Mouse (Mus musculus): ENCODE results near the gene Frem1. TPM values are rescaled to one million over a fixed set of nuclear protein-coding genes. Genes with fewer than 3 reads are reported as not detected.
A peak's percentile ranks its signal among the peaks of the same experiment; 100 is the strongest.

The Frem1 gene
- total and polyA plus RNA-seq, 3 experiments, result not detected

DNA sequence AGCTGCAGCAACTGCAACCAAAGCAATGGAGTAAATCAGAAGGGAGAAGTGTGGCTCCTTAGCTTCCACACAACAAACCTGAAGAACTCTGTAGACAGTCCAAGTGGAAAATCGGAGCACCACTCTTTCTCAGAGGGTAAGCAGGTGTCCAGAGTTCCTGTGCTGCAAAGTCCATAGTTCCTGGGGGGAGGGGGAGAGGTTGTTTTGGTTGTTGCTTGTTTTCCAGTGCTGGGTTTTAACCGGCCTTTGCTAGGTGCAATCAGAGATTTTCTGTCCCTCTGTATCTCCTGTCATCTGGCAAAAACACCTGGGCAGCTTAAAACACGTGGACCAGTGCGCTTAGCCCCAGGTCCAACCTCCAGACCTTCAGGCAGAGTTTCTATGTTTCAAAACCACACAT, 177.3 kb downstream of the Frem1 start:
- Histone ChIP-seq H3K9ac (ENCODE audit: insufficient read depth, low read depth) (no peak overlapping the region), H3K27me3 (replicated peaks) (no peaks in the 10 kb centered on the region), H3K79me2 (replicated peaks; ENCODE audit: control insufficient read depth, extremely low read depth, insufficient read depth, poor library complexity, severe bottlenecking) (no peaks in the 10 kb centered on the region), H3K4me3 (replicated peaks in 1 of 3; ENCODE audit: low read depth in 2 of 3, low read length in 2 of 3, poor library complexity in 1 of 3) (no peak overlapping the region), H3K9me3 (replicated peaks; ENCODE audit: low read length) (no peaks in the 10 kb centered on the region), H3K4me1 (ENCODE audit: control insufficient read depth in 1 of 2, insufficient read depth in 2 of 2) (0 out of 4 replicates have a peak, but pooled peaks cover 0 to 2% of the 10 kb centered on the region in 2 experiments), H3K27ac (ENCODE audit: insufficient read depth, low read depth) (no peak overlapping the region), H3K4me2 (ENCODE audit: insufficient read depth, low read depth, poor library complexity, severe bottlenecking) (peak overlapping the region; percentile 64), H3K36me3 (replicated peaks in 1 of 2; ENCODE audit: control insufficient read depth in 1 of 2, insufficient read depth in 1 of 2, low read length in 1 of 2) (no peaks in the 10 kb centered on the region)
- dilution Hi-C loops (cut with MboI; ENCODE audit: extremely low pct_ligation_motif_present, extremely low pct_unique_long_range_greater_than_20kb, low sequenced_read_pairs), result no loop called here
- TF ChIP-seq ZMIZ1 (IDR thresholded peaks at IDR 0.05; ENCODE audit: low read depth, low read length) (no peak), EP300 (IDR thresholded peaks at IDR 0.05; ENCODE audit: low read length) (no peak), CHD2 (IDR thresholded peaks at IDR 0.05; ENCODE audit: low read length) (no peak), MAX (IDR thresholded peaks at IDR 0.05; ENCODE audit: low read length) (no peak), MAZ (IDR thresholded peaks at IDR 0.05; ENCODE audit: low read depth, low read length) (no peak), NRF1 (IDR thresholded peaks at IDR 0.05; ENCODE audit: low read depth, low read length) (no peak), BHLHE40 (IDR thresholded peaks at IDR 0.05; ENCODE audit: low read depth, low read length) (no peak), UBTF (IDR thresholded peaks at IDR 0.05; ENCODE audit: low read depth, low read length) (no peak), TCF12 (IDR thresholded peaks at IDR 0.05; ENCODE audit: low read depth, low read length) (no peak), CHD1 (IDR thresholded peaks at IDR 0.05; ENCODE audit: low read depth, low read length) (no peak)
- in situ Hi-C loops (cut with MboI; ENCODE audit: low pct_ligation_motif_present, low pct_unique_long_range_greater_than_20kb, low sequenced_read_pairs), result no loop called here
- no peak for DNase-seq (ENCODE audit: extremely low read depth)

- H3K4me3 ChIP-seq (replicated peaks in 1 of 3; ENCODE audit: low read depth in 2 of 3, low read length in 2 of 3, poor library complexity in 1 of 3), result no peak overlapping the region
- TF ChIP-seq SIN3A (IDR thresholded peaks at IDR 0.05; ENCODE audit: low read length) (no peak), CHD2 (IDR thresholded peaks at IDR 0.05; ENCODE audit: low read length) (no peak), SMC3 (IDR thresholded peaks at IDR 0.05; ENCODE audit: low read depth, low read length) (no peak), KAT2A (IDR thresholded peaks at IDR 0.05; ENCODE audit: insufficient replicate concordance, low read length) (no peak), CHD1 (IDR thresholded peaks at IDR 0.05; ENCODE audit: low read depth, low read length) (no peak), NELFE (IDR thresholded peaks at IDR 0.05; ENCODE audit: low read depth, low read length) (no peak), MYC (IDR thresholded peaks at IDR 0.05; ENCODE audit: low read depth, low read length) (no peak), USF1 (IDR thresholded peaks at IDR 0.05; ENCODE audit: low read depth, low read length) (no peak), UBTF (IDR thresholded peaks at IDR 0.05; ENCODE audit: low read depth, low read length) (no peak)
- H3K79me2 ChIP-seq (replicated peaks; ENCODE audit: control insufficient read depth, extremely low read depth, insufficient read depth, poor library complexity, severe bottlenecking), result no peaks in the 10 kb centered on the region
- H3K36me3 ChIP-seq (replicated peaks in 1 of 2; ENCODE audit: control insufficient read depth in 1 of 2, insufficient read depth in 1 of 2, low read length in 1 of 2), result no peaks in the 10 kb centered on the region
- no peak for DNase-seq (ENCODE audit: extremely low read depth)
- H3K4me2 ChIP-seq (ENCODE audit: insufficient read depth, low read depth, poor library complexity, severe bottlenecking), result no peak overlapping the region
- H3K9ac ChIP-seq (ENCODE audit: insufficient read depth, low read depth), result no peak overlapping the region
- H3K27ac ChIP-seq (ENCODE audit: insufficient read depth, low read depth), result no peak overlapping the region
- no peaks in the 10 kb centered on the region for H3K9me3 ChIP-seq (replicated peaks; ENCODE audit: low read length)
- dilution Hi-C loops (cut with MboI; ENCODE audit: extremely low pct_ligation_motif_present, extremely low pct_unique_long_range_greater_than_20kb, low sequenced_read_pairs) (no loop called here), in situ Hi-C loops (cut with MboI; ENCODE audit: low pct_ligation_motif_present, low pct_unique_long_range_greater_than_20kb, low sequenced_read_pairs) (no loop called here)
- 0 out of 4 replicates have a peak, but pooled peaks cover 0 to 2% of the 10 kb centered on the region in 2 experiments for H3K4me1 ChIP-seq (ENCODE audit: control insufficient read depth in 1 of 2, insufficient read depth in 2 of 2)
- H3K27me3 ChIP-seq (replicated peaks), result no peaks in the 10 kb centered on the region
These were observed 179.6 kb downstream of the Frem1 start for GRCm38 (mm10) chr4:82872548-82872947.

Data from CH12.LX (cell line).